Mouse (Mus musculus): ENCODE measurements around the gene Gss.

DNA sequence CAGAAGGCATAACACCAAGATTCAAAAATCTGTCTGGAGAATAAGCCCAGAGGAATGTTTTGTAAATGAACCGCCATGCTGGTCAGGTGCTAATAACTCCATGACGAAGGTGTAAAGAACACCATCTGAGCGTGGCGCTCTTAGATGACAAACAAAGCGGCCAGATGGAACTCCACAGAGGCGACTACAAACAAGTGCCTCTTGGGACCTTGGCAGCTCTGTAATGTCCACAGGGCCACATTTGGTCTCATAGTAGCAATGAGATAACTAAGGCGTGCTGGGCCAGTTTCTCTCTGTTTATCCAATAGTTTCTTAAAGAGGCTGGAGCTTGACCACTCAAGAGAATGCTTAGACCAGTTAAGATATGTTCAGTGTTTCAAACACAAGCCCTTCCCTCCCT, 18.6 kb downstream of the Gss start:
- TF ChIP-seq CTCF (conservative IDR thresholded peaks at IDR 0.05; ENCODE audit: low read length) (no peak), NANOG (IDR thresholded peaks at IDR 0.05; ENCODE audit: borderline replicate concordance, low read length) (no peak)

All from E14TG2a.4 (cell line).